Mouse (Mus musculus) hindbrain, embryonic 15.5 days (tissue): ENCODE data around the gene Dab2. TPM values are rescaled to one million over a fixed set of nuclear protein-coding genes. Genes with fewer than 3 reads are reported as not detected.

Experiments used
- ATAC-seq: fragments of 200-750 bp; cut with Nextera tagmentation; 2 replicates; pipeline ENCODE4 v1.8.0; 2017; ENCODE audit warnings: low read depth, moderate number of reproducible peaks, moderate TSS enrichment; ENCODE audit not compliant: low FRiP score
- H3K27ac ChIP-seq: fragments of 300-500 bp; sonication (generic); replicated peaks from 2 replicates; pipeline ENCODE4 v1.5.1; 2015; ENCODE audit warnings: mild to moderate bottlenecking, inconsistent platforms
- H3K27me3 ChIP-seq: fragments of 300-500 bp; sonication (generic); 2 replicates; pipeline ENCODE4 v1.6.1; 2015; ENCODE audit warnings: control low read depth, inconsistent platforms
- H3K36me3 ChIP-seq: fragments of 300-500 bp; sonication (generic); 2 replicates; pipeline ENCODE4 v1.6.1; 2015; ENCODE audit warnings: control low read depth, inconsistent platforms
- H3K4me1 ChIP-seq: fragments of 300-500 bp; sonication (generic); replicated peaks from 2 replicates; pipeline ENCODE4 v1.6.1; 2015; ENCODE audit warnings: control low read depth, inconsistent platforms
- H3K4me2 ChIP-seq: fragments of 300-500 bp; sonication (generic); 2 replicates; pipeline ENCODE4 v1.6.1; 2015; ENCODE audit warnings: moderate library complexity, mild to moderate bottlenecking, inconsistent platforms
- H3K4me3 ChIP-seq: fragments of 300-500 bp; sonication (generic); 2 replicates; pipeline ENCODE4 v1.5.1; 2015; ENCODE audit warnings: mild to moderate bottlenecking, inconsistent platforms
- H3K9ac ChIP-seq: fragments of 300-500 bp; sonication (generic); 2 replicates; pipeline ENCODE4 v1.6.1; 2015; ENCODE audit warnings: inconsistent platforms
- H3K9me3 ChIP-seq: fragments of 300-500 bp; sonication (generic); 2 replicates; pipeline ENCODE4 v1.6.1; 2016; ENCODE audit warnings: control low read depth, inconsistent platforms
- WGBS: fragments of 180-500 bp; shearing (Covaris S2); methylation state at CpG from one replicate; pipeline ENCODE4 v1.1.7; 2015; 5-methylcytosine and 5-hydroxymethylcytosine counted together
- polyA plus RNA-seq: library from polyadenylated mRNA; unstranded; fragments of >200 nt; fragmentation: Nextera tagmentation; extraction: Ambion mirVana; gene quantifications from 2 replicates; pipeline ENCODE4 v1.2.1, GENCODE M21; 2015

The Dab2 gene
- polyA plus RNA-seq, 1 experiment from 2014 or later = 20.3 TPM

DNA sequence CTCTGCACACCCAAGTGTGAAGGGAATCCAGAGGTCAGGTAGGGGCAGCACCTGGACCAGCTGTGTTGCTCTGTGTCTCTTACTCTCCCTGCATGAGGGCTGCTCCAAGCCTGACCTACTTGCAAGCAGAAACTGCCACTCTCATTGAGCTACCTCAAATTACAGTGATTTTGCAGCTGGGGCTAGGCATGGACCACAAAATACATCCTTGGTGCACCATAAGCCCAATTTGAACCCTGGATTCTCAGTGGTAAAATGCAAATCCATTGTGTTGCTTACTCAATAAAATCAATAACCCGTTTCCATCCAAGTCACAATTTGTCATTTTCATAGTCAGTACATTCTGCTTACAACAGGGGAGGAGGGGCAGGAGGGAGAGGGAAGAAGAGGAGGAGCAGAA, 85.7 kb downstream of the Dab2 start:
- 24% methylated on average over 1 of the region's 1 CpGs for WGBS

DNA sequence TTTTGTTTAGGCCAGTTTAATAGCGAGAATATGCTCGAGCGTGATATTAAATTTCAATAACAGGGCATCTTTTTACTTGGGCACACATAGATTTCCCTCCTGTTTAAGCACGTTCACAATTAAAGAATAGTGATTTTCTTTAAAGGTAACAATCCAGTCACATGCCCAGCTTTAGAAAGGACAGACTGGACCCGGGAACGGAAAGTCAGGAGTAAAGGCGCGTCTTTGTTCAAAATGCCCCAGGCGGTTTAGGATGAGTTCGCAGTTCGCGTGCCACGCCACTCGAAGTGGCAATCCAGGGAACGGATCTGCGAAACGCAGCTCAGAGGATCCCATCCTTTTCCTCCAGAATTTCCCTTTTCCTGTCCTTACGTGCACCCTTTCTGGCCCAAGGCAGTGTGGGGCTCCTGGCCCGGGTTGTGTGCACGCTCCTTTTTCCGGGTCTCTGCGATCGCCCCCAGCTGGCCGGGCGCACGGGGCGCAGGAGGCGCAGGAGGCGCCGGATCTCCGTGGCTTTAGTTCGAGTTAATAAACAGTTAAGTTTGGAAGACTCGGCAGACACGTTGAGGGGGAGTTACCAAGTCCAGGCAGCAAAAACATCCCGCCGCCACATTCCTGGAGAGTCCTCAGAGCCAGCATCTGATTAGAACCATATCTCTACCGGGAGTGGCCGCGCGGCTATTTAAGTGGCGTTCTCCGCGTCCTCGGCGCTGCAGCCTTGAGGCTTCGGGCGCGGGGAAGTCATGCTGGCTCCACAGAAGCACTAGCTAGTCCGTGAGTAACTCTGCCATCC, 86.8 kb downstream of the Dab2 start:
- Histone ChIP-seq H3K36me3 (no peaks in the 10 kb centered on the region), H3K9me3 (no peaks in the 10 kb centered on the region), H3K27me3 (no peaks in the 10 kb centered on the region), H3K4me3 (peak overlapping the region; percentile 55), H3K9ac (peak overlapping the region; percentile 30), H3K4me1 (peaks cover 10% of the 10 kb centered on the region), H3K27ac (0 out of 2 replicates have a peak overlapping the region, but pooled peaks have one; percentile 14), H3K4me2 (peak overlapping the region; percentile 90)
- ATAC-seq = peak; percentile 94
- 5% methylated on average over 49 of the region's 49 CpGs for WGBS

More for the DNA sequence above, 85.7 kb downstream of the Dab2 start:
- no peaks in the 10 kb centered on the region for H3K36me3 ChIP-seq
- no peak for ATAC-seq
- no peak overlapping the region for H3K27ac ChIP-seq
- H3K4me1 ChIP-seq = peaks cover 10% of the 10 kb centered on the region
- H3K4me3 ChIP-seq = no peak overlapping the region
- H3K9ac ChIP-seq = no peak overlapping the region
- no peaks in the 10 kb centered on the region for H3K27me3 ChIP-seq
- H3K4me2 ChIP-seq = no peak overlapping the region
- H3K9me3 ChIP-seq = no peaks in the 10 kb centered on the region

GRCm38 (mm10) chr15:6386961-6387728, 87.6 kb downstream of the Dab2 start:
- Histone ChIP-seq H3K4me1 (peaks cover 10% of the 10 kb centered on the region), H3K9ac (peak overlapping the region; percentile 30), H3K9me3 (no peaks in the 10 kb centered on the region), H3K4me2 (peak overlapping the region; percentile 90), H3K27me3 (no peaks in the 10 kb centered on the region), H3K27ac (0 out of 2 replicates have a peak overlapping the region, but pooled peaks have one; percentile 14), H3K36me3 (no peaks in the 10 kb centered on the region), H3K4me3 (peak overlapping the region; percentile 55)
- WGBS = 16% methylated on average over 19 of the region's 19 CpGs
- ATAC-seq = 0 out of 2 replicates have a peak, but pooled peaks have one; percentile 57

- no peaks in the 10 kb centered on the region for H3K9me3 ChIP-seq
- no peak overlapping the region for H3K27ac ChIP-seq
- peaks cover 10% of the 10 kb centered on the region for H3K4me1 ChIP-seq
- ATAC-seq = no peak
- peak overlapping the region; percentile 90 for H3K4me2 ChIP-seq
- H3K27me3 ChIP-seq = no peaks in the 10 kb centered on the region
- H3K9ac ChIP-seq = 0 out of 2 replicates have a peak overlapping the region, but pooled peaks have one; percentile 30
- 39% methylated on average over 6 of the region's 6 CpGs for WGBS
- peak overlapping the region; percentile 55 for H3K4me3 ChIP-seq
- no peaks in the 10 kb centered on the region for H3K36me3 ChIP-seq
These were observed 88.1 kb downstream of the Dab2 start for GRCm38 (mm10) chr15:6387729-6388070.

GRCm38 (mm10) chr15:6388146-6388545, 88.6 kb downstream of the Dab2 start:
- no peak for ATAC-seq
- H3K4me1 ChIP-seq = peaks cover 10% of the 10 kb centered on the region
- 79% methylated on average over 3 of the region's 3 CpGs for WGBS
- no peak overlapping the region for H3K27ac ChIP-seq
- no peaks in the 10 kb centered on the region for H3K27me3 ChIP-seq
- H3K9ac ChIP-seq = no peak overlapping the region
- peak overlapping the region; percentile 90 for H3K4me2 ChIP-seq
- H3K4me3 ChIP-seq = peak overlapping the region; percentile 55
- no peaks in the 10 kb centered on the region for H3K36me3 ChIP-seq
- H3K9me3 ChIP-seq = no peaks in the 10 kb centered on the region

DNA sequence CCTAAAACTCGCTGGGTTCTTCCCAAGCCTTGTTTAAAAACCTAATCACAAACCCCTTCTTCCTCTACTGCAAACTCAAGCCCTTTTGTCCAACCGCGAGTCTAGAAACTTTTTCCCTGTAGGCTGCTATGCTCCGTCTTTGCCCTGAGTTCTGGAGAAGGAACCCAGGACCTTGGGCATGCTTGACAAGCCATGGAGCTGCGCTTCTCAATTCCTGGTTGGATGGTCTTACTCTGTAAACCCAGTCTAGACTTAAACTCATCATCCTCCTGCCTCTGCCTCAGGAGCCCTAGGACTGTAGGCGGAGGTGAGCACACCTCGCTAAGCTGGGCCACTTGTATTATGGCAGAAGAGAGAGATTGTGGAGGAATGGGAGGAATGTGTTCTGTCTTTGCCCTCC, 89.0 kb downstream of the Dab2 start:
- no peak for ATAC-seq
- Histone ChIP-seq H3K4me1 (peaks cover 10% of the 10 kb centered on the region), H3K36me3 (no peaks in the 10 kb centered on the region), H3K27ac (no peak overlapping the region), H3K27me3 (no peaks in the 10 kb centered on the region), H3K4me3 (no peak overlapping the region), H3K9ac (no peak overlapping the region), H3K9me3 (no peaks in the 10 kb centered on the region), H3K4me2 (peak overlapping the region; percentile 90; the same call in 1 of the 2 replicates)
- 96% methylated on average over 7 of the region's 7 CpGs for WGBS

GRCm38 (mm10) chr15:6390106-6390505, 90.5 kb downstream of the Dab2 start:
- Histone ChIP-seq H3K4me2 (no peak overlapping the region), H3K27ac (no peak overlapping the region), H3K27me3 (no peaks in the 10 kb centered on the region), H3K4me3 (no peak overlapping the region), H3K36me3 (no peaks in the 10 kb centered on the region), H3K9ac (no peak overlapping the region), H3K9me3 (no peaks in the 10 kb centered on the region), H3K4me1 (peaks cover 10% of the 10 kb centered on the region)
- ATAC-seq = no peak
- 70% methylated on average over 4 of the region's 4 CpGs for WGBS

DNA sequence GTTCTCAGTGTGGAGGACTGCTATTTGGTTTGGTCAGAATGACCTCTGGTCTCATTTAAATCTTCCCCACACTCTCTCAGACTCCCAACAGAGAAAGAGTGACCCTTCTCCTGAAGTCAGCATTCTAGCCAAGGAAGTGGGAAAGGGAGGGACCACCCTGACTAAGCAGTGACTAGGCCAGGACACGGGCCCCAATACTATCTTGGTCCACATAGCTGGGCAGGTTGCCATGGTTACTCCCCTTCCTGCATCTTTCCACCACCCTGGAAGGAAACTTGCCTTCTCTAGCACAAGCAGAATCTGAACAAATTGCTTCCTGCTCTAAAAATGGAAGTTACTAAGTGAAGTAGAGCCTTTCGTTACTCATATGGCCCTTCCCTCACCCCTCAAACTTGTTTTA, 91.1 kb downstream of the Dab2 start:
- H3K9ac ChIP-seq = no peak overlapping the region
- 38% methylated on average over 2 of the region's 2 CpGs for WGBS
- H3K36me3 ChIP-seq = no peaks in the 10 kb centered on the region
- no peaks in the 10 kb centered on the region for H3K27me3 ChIP-seq
- ATAC-seq = no peak
- no peak overlapping the region for H3K4me2 ChIP-seq
- H3K4me1 ChIP-seq = peaks cover 10% of the 10 kb centered on the region
- H3K27ac ChIP-seq = no peak overlapping the region
- H3K4me3 ChIP-seq = no peak overlapping the region
- no peaks in the 10 kb centered on the region for H3K9me3 ChIP-seq

- Histone ChIP-seq H3K9ac (no peak overlapping the region), H3K4me1 (peaks cover 5% of the 10 kb centered on the region), H3K9me3 (no peaks in the 10 kb centered on the region), H3K4me3 (no peak overlapping the region), H3K27me3 (no peaks in the 10 kb centered on the region), H3K4me2 (no peak overlapping the region), H3K36me3 (no peaks in the 10 kb centered on the region), H3K27ac (no peak overlapping the region)
- no peak for ATAC-seq
- 87% methylated on average over 3 of the region's 3 CpGs for WGBS
These were observed 92.3 kb downstream of the Dab2 start for GRCm38 (mm10) chr15:6391886-6392285.

- Histone ChIP-seq H3K27me3 (no peaks in the 10 kb centered on the region), H3K4me2 (no peak overlapping the region), H3K27ac (no peak overlapping the region), H3K4me1 (no peaks in the 10 kb centered on the region), H3K9me3 (no peaks in the 10 kb centered on the region), H3K36me3 (no peaks in the 10 kb centered on the region), H3K4me3 (no peak overlapping the region), H3K9ac (no peak overlapping the region)
- no peak for ATAC-seq
- 95% methylated on average over 4 of the region's 4 CpGs for WGBS
These were observed 94.0 kb downstream of the Dab2 start for GRCm38 (mm10) chr15:6393624-6394023.

DNA sequence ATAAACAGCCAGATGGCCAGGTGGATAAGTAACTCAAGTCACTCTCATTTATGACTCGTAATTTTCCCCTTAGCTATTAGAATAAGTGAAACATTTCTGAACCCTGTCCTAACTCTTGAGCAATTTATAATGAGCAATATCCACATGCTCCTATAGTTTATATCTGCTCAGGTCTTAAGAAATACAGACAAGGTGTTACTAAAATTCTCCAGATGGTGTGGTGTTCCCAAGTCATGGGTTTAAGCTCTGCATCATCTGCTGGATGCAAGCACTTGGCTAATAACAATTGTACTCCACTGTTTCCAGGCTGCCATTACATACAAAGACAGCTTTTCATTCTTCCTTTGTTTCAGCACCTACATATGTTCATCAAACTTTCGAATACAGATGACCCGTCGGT, 98.6 kb downstream of the Dab2 start:
- Histone ChIP-seq H3K27me3 (no peaks in the 10 kb centered on the region), H3K27ac (no peak overlapping the region), H3K9me3 (no peaks in the 10 kb centered on the region), H3K4me1 (no peaks in the 10 kb centered on the region), H3K4me2 (no peak overlapping the region), H3K9ac (no peak overlapping the region), H3K36me3 (no peaks in the 10 kb centered on the region), H3K4me3 (no peak overlapping the region)
- no peak for ATAC-seq
- 89% methylated on average over 4 of the region's 4 CpGs for WGBS

GRCm38 (mm10) chr15:6398881-6399280, 99.3 kb downstream of the Dab2 start:
- H3K4me2 ChIP-seq = no peak overlapping the region
- H3K9ac ChIP-seq = no peak overlapping the region
- no peaks in the 10 kb centered on the region for H3K4me1 ChIP-seq
- H3K36me3 ChIP-seq = no peaks in the 10 kb centered on the region
- no peaks in the 10 kb centered on the region for H3K27me3 ChIP-seq
- H3K27ac ChIP-seq = no peak overlapping the region
- H3K9me3 ChIP-seq = no peaks in the 10 kb centered on the region
- WGBS = 89% methylated on average over 6 of the region's 6 CpGs
- ATAC-seq = no peak
- H3K4me3 ChIP-seq = no peak overlapping the region
